Mouse (Mus musculus): ENCODE measurements around the gene Mrps27. TPM values are rescaled to one million over a fixed set of nuclear protein-coding genes. Genes with fewer than 3 reads are reported as not detected.
A peak's percentile ranks its signal among the peaks of the same experiment; 100 is the strongest.
"Not testable (repeated sequence)": the region's sequence is repeated elsewhere in the genome, so short reads cannot be mapped to it uniquely, and the experiment has no call there.

Mrps27 gene
- polyA plus RNA-seq (2017; shearing (Covaris generic)), result 10 to 100 TPM; 18.5 to 23.3 TPM

GRCm38 (mm10) chr13:99344599-99345575 is at the start of gene Mrps27, which contains the start of gene Ptcd2:
Gene Mrps27 (plus strand): TSS chr13:99344786.
Gene Ptcd2 (minus strand): TSS chr13:99344705.
- ATAC-seq, result peak; percentile 98

GRCm38 (mm10) chr13:99299921-99300320 is 44.7 kb upstream of the Mrps27 start:
- no peak for ATAC-seq

GRCm38 (mm10) chr13:99303846-99304245 is 40.7 kb upstream of the Mrps27 start:
- no peak for ATAC-seq

GRCm38 (mm10) chr13:99304365-99304764 is 40.2 kb upstream of the Mrps27 start:
- ATAC-seq, result no peak

- no peak for ATAC-seq
Measured at GRCm38 (mm10) chr13:99305186-99305585, 39.4 kb upstream of the Mrps27 start.

- ATAC-seq, result no peak
Measured at GRCm38 (mm10) chr13:99306164-99306563, 38.4 kb upstream of the Mrps27 start.

GRCm38 (mm10) chr13:99307930-99308359 is 36.6 kb upstream of the Mrps27 start:
- ATAC-seq, result no peak

- no peak for ATAC-seq
Measured at GRCm38 (mm10) chr13:99308393-99308792, 36.2 kb upstream of the Mrps27 start.

GRCm38 (mm10) chr13:99314098-99314497 is 30.5 kb upstream of the Mrps27 start:
- no peak for ATAC-seq

- no peak for ATAC-seq
Measured at GRCm38 (mm10) chr13:99314657-99315181, 29.9 kb upstream of the Mrps27 start.

- ATAC-seq, result no peak
Measured at GRCm38 (mm10) chr13:99316366-99316765, 28.2 kb upstream of the Mrps27 start.

- no peak for ATAC-seq
Measured at GRCm38 (mm10) chr13:99317058-99317457, 27.5 kb upstream of the Mrps27 start.

GRCm38 (mm10) chr13:99320453-99320852 is 24.1 kb upstream of the Mrps27 start:
- ATAC-seq, result no peak

- ATAC-seq, result not testable (repeated sequence)
Measured at GRCm38 (mm10) chr13:99322915-99323314, 21.7 kb upstream of the Mrps27 start.

- no peak for ATAC-seq
Measured at GRCm38 (mm10) chr13:99323632-99324336, 20.8 kb upstream of the Mrps27 start.

- ATAC-seq, result not testable (repeated sequence)
Measured at GRCm38 (mm10) chr13:99324337-99324685, 20.3 kb upstream of the Mrps27 start.

- ATAC-seq, result no peak
Measured at GRCm38 (mm10) chr13:99331255-99331654, 13.3 kb upstream of the Mrps27 start.

GRCm38 (mm10) chr13:99337510-99337909 is 7.1 kb upstream of the Mrps27 start:
- no peak for ATAC-seq

- no peak for ATAC-seq
Measured at GRCm38 (mm10) chr13:99341504-99341903, 3.1 kb upstream of the Mrps27 start.

- peak; percentile 63 for ATAC-seq
Measured at GRCm38 (mm10) chr13:99343876-99344598, 549 bp upstream of the Mrps27 start.

GRCm38 (mm10) chr13:99350009-99350408 is 5.4 kb downstream of the Mrps27 start:
- ATAC-seq, result no peak

- ATAC-seq, result no peak
Measured at GRCm38 (mm10) chr13:99351186-99351585, 6.6 kb downstream of the Mrps27 start.

- ATAC-seq, result no peak
Measured at GRCm38 (mm10) chr13:99351596-99351995, 7.0 kb downstream of the Mrps27 start.

Measured in activated CD4-positive, CD25-positive, alpha-beta regulatory T cell, adult 4 months (primary cell).